ENCODE assay signal across 13 mouse cellular contexts in the genomic region with DNA sequence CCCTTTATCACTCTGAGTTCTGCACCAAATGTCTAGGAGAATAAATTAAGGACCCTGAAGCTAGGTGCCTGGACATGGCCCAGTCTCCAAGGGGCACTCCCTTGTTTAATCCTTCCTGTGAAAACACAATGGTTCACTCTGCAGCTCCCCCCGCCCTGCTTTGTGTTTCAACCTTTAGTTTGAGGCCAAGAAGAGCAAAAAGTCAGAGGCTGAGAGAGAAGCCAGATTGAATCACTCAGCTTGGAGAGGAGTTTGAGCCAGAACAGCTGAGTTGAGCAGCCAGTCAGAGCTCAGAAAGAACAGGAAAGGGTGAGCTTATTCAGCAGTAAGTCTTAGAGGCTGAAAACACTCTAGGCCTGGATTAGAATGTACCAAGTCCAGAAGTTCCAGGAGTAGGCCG. TPM values are rescaled to one million over a fixed set of nuclear protein-coding genes. Genes with fewer than 3 reads are reported as not detected.
DNase-seq lines count a peak whose midpoint lies in the region; ATAC-seq lines count a peak whose summit lies in the region.
"Had no signal": no experiment of that assay in that cellular context is flagged by ENCODE, and none has a peak within 500 bp of the region (broad histone marks: within the 10 kb centered on the region; RNA-seq: fewer than 3 reads in every experiment).

No protein-coding gene starts in this region.

- H3K4me2 ChIP-seq in heart, embryonic 12.5 days = no peak overlapping the region
- H3K4me2 ChIP-seq: limb, embryonic 13.5 days had no signal

- peak; percentile 97 for DNase-seq in heart, adult 11 months
- DNase-seq in ES-CJ7 (ENCODE audit: low read depth, low spot score) = peak; percentile 16
- DNase-seq in heart, adult 9 months (ENCODE audit: low spot score in 2 of 2) = peak; percentile 56 to 59
- peak; percentile 59 for DNase-seq in lung, postnatal 10 days
- no peak for DNase-seq in layer of hippocampus, adult 8-10 months (ENCODE audit: low spot score in 2 of 2)
- DNase-seq: adrenal gland, postnatal 10 days; cerebellum, adult 11 months; right cerebral cortex, postnatal 14 days had no signal

- WGBS in heart, embryonic 12.5 days = 65% methylated on average over 2 of the region's 2 CpGs

- no peaks in the 10 kb centered on the region for H3K4me1 ChIP-seq in heart, embryonic 12.5 days (replicated peaks)
- H3K4me1 ChIP-seq: hindbrain, embryonic 10.5 days; limb, embryonic 13.5 days had no signal

- H3K36me3 ChIP-seq in heart, embryonic 12.5 days = no peaks in the 10 kb centered on the region
- H3K36me3 ChIP-seq: hindbrain, embryonic 10.5 days; limb, embryonic 13.5 days had no signal

- H3K9ac ChIP-seq in heart, embryonic 12.5 days = no peak overlapping the region
- H3K9ac ChIP-seq: limb, embryonic 13.5 days had no signal

- H3K9me3 ChIP-seq in heart, embryonic 12.5 days (replicated peaks) = no peaks in the 10 kb centered on the region

- no peak overlapping the region for H3K27ac ChIP-seq in heart, embryonic 12.5 days (ENCODE audit: poor library complexity, severe bottlenecking)
- H3K27ac ChIP-seq: hindbrain, embryonic 10.5 days; limb, embryonic 13.5 days had no signal

- ATAC-seq in heart, embryonic 12.5 days (ENCODE audit: insufficient number of reproducible peaks, low FRiP score) = no peak
- ATAC-seq in frontal cortex, adult (ENCODE audit: low TSS enrichment) = no peak
- ATAC-seq: intestine, embryonic 16.5 days had no signal

- H3K27me3 ChIP-seq in heart, embryonic 12.5 days (replicated peaks) = no peaks in the 10 kb centered on the region
- H3K27me3 ChIP-seq: limb, embryonic 13.5 days had no signal

- H3K4me3 ChIP-seq in heart, embryonic 12.5 days = no peak overlapping the region
- H3K4me3 ChIP-seq: hindbrain, embryonic 10.5 days; limb, embryonic 13.5 days had no signal

RNA-seq across cellular contexts. Expression of gene Abcg3, which starts 5.5 kb away (rescaled TPM):
- polyA plus RNA-seq in heart, embryonic 12.5 days (2016; fragmentation: Nextera tagmentation; extraction: Ambion mirVana) = 0.27 and 0.42 TPM in 2 replicates
- total RNA-seq in layer of hippocampus, adult 8-10 months (2022) = under 1 TPM in 2 of 4 experiments, not detected in 2; 0.20 TPM

Comparison
In these comparisons a context has a peak if more than half of its experiments do, and no peak if none do; other contexts are left out.
1. DNase-seq: peak in heart, adult 11 months (single experiment), ES-CJ7 (single experiment), heart, adult 9 months (2 of 2) and lung, postnatal 10 days (single experiment); none in layer of hippocampus, adult 8-10 months (0 of 2).